Mouse (Mus musculus): ENCODE data around the gene Zp1.

Zp1 gene

DNA sequence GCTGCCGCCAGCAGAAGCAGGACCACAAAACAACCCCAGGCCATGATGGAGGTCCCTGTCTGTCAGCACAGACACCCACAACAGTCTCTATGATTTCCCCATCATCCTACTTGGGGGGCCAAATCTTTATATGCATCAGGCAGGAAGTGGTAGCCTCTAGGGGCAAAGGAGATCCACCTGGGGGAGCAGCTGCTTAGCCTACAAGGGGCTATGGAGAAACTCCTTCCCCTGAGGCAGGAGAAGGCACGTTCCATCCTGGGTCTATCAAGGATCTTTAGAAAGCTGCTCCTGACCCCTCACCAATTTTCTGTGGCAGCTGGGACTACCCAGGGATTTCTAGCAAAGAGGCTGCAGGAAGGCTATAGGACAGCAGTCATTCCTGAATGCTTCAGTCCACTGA, at the start of gene Zp1:
Zp1 (minus strand) TSS at position 101 of the 400 bp plus-strand sequence.
- DNase-seq (ENCODE audit: low spot score) = no peak

DNA sequence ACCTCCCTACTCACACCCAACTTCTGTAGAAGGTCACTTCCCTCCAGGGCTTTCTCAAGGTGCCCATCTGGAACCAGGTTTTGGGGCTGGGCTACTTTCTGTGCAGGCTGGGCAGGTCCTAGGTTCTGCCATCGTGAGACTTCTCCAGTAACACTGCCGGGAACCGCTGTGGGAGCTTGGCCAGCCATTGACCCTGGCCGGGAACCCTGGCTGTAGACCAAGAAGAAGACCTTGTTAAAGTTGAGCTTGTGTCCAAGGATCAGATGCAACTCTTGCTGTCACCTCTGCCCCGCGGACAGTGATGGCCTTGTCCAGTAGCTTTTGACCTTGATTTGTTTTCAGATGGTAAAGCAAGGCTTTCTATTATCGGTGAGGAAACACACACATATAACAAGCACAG, 48.1 kb upstream of the Zp1 start:
- DNase-seq (ENCODE audit: low spot score) = peak; percentile 53

DNA sequence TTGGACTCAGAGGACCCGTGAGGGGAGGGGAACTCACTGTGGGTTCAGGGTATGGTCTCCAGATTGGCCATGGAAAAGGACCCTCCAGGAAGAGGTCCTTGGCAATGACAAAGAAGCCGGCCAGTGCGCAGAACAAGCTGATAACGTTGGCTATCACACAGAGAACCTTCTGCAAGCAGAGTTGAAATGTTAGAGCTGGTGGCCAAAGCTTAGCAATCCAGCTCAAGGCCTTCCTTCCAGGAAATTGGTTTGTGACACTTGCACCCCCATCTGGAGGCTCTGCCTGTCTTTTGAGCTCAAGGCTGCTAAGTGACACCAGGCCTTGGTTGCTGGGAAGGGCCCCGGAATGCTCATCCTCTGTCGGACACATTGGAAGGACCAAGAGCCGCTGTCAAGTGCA, 45.3 kb upstream of the Zp1 start:
- peak; percentile 66 for DNase-seq (ENCODE audit: low spot score)

DNA sequence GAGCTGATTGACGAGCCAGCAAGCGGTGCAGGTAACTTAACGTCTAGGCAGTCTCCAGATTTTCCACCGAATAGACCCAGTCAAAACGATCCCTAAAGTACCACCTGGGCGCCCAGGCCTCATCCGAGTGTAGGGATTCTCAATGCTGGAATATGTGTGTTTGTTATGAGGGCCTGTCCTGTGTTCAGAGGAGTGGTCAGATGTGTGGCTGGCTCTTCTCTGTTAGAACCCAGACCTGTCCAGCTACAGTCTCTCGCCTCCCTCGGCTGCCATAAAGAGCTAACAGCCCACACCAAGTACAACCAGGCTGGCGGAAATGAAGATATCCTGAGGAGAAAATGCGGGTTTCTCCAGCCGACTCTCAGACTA, 39.5 kb upstream of the Zp1 start:
- DNase-seq (ENCODE audit: low spot score) = no peak

DNA sequence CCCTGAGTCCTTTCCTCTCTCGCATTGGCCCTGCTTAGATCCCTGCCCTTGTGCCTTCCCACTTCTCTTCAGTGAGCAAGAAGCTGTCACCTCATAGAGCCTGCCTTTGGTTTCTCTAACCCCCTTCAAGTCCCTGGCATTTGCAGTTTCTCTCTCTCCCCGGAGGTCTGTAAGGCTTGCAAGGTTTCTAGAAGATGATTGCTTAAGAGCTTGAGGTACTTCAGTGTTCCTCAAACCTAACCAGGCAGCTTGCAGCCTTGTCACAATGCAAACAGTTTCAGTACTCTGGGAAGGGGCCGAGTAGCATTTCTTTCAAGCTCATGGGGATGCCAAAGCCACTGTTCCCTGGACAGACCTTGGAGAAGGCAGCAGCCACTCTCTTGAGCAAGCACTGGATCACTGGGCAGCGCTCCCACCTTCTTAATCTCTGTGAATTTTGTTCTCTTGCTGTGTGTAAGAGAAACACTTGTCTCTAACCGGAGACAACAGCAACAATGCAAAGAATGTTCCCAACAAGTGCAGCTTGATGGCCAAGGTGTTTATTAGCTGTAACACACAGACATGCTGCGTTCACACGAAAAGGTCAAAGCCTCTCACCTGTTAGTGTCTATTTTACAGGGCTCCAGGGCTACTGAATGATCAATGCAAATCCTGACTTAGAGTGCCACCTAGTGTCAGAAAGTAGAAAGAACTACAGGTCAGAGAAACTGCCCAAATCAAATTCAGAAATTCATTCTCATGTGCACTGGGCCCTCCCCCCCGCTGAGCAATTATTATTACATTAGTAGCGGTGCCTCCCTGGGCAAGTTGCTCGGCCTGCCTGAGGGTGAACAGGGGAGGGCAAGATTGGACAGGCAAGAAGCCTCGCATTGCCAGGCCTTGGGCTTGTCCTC, 38.9 kb upstream of the Zp1 start:
- DNase-seq (ENCODE audit: low spot score) = no peak

DNA sequence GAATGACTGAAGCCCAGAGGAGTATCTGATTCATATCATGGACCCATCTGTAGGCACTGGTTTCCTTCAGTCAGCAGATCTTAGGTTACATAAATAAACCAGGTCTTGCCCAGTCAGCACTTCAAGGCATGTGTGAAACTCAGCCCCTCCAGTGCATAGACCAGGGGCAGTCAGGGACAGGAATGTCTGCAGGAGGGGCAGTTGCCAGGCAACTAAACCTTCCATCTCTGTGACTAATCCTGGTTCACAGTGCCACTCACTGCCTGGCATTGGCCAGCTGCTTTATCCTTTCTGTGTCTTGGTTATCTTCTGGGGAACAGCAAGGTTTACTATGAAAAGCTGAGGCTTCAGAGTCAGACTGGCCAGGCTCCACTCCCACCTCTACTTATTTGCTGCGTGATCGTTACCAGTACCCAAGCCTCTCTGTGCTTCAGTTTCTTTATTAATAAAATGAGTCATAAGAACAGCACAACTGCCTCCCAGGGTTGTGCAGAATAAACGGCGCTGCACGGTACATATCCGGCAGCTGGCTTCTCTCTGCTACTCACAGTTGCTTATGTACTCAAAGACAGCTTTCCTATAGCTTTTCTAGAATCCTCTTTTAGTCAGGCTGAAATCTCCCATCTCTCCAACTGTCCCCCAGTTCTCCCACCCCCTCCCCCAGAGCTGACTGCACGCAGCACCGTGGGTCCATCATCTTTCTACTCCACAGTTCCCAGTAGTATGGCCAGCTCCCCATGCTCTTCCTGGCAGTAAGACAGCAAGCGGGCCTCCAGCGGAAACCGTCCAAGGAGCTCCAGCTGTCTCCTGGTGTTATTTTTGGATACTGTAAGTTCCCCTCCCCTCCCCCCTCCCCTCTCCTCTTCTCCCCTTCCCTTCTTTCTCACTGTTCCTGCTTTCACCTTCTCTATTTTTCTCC, 31.8 kb upstream of the Zp1 start:
- no peak for DNase-seq (ENCODE audit: low spot score)

DNA sequence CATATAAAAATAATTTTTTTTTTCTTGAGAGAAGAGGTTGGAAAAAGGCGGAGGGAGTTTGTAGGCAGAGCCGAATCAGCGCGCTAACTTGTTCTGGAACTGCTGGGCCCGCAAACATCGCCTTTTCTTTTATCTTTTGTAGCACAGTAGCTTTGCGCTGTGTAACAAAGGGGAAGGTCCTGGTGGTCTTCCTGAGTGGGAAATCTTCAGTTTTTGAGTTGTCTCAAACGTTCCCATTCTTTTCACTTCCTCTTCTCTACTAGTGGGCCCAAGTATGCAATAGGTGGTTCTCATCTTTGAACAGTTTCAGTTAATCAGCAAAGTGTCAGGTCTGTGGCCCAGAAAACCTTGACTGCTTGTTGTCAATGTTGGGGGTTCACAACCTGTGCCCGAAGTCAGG, 29.1 kb upstream of the Zp1 start:
- no peak for DNase-seq (ENCODE audit: low spot score)

DNA sequence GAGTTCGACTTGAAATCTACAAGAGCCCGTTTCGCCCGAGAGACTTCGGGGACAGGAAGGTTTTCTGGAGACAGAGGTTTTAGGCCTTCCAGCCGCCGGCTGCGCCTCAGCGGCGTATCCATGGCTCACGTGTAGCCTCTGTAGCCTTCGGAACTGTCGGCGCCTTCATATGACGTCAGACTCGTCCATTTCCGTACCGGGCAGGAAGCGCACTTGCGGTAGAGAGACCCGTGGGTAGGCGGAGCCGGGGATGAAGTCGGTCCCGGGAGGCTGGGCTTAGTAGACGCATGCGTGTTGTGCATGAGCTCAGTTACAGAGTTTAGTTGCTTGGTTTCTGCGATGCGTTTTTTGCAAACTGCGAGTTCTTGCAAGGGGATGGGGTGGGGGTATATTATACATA, 28.7 kb upstream of the Zp1 start, which contains the start of gene Ccdc86:
Ccdc86 (minus strand) TSS at position 155 of the 400 bp plus-strand sequence.
- DNase-seq (ENCODE audit: low spot score) = peak; percentile 96

DNA sequence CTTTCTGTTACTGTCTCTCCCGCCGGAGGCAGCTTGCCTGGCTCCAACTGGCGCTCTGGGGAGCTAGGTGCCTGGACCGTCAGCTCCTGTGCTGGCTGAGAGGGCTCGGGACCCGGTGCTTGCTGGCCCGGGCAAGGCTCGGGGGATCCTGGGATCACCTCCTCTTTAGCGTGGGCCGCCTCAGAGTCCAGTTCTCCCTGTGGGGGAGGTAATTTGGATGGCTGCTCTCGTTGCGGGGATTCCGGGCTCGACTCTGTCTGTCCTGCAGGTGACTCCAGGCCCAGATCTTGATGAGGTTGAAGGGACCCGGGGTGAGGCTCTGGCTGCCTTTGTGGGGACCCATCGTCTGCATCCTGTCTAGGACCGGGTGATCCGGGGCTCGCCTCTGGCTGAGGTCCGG, 28.0 kb upstream of the Zp1 start:
- DNase-seq (ENCODE audit: low spot score) = no peak

DNA sequence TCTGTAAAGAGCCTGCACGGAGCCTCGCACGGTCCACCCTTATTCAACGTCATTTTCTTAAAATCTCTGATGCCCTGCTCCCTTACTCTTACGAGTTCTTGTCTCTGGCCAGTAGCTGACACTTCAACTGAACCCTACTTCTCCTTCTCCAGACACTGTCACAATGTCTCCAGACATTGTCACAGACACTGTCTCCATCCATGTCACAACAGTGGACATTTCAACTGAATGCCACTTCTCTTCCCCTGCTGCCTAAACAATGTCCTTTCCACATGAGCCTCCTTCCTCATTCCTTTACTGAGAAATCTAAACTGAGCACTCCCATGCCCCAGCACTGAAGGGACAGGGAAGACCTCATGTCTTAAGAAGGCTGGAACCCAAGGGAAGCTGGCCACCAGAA, 26.8 kb upstream of the Zp1 start:
- no peak for DNase-seq (ENCODE audit: low spot score)

DNA sequence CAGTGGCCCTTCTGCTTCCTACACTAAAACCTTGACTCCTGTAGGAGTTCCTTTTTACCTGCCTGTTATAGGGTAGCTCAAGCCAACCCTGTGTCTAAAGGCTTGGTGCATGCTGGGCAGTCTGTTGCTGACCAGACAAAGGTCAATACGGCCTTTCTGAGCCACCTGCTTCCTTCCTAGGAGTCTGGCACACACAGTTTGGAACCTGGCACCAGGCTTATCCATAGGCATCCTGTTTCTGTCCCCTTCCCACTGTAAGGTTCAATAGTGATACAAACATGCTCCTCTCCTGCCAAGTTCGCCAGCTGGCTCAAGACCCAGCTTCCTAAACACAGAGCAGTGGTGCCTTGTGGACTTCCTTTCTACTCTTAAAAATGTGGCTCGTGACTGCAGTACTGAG, 26.1 kb upstream of the Zp1 start:
- DNase-seq (ENCODE audit: low spot score) = no peak

DNA sequence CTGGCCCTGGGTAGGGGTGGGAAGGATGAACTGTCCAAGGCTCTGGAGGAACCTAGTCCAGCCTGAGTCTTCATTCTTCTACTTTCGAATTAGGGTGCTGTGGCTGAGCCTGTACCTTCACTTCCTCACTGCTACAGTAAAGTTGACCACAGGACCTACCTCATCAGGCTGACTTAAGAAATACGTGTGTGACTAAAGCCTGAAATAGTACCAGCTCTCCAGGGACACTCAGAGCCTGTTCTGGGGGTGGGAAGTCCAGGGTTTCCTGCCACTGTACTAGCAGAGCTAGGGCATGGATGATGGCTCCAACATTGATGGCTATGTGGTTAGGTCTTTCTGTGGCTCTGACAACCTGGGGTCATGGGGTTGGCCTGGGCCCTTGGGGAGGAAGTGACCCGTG, 23.5 kb upstream of the Zp1 start:
- DNase-seq (ENCODE audit: low spot score) = no peak

DNA sequence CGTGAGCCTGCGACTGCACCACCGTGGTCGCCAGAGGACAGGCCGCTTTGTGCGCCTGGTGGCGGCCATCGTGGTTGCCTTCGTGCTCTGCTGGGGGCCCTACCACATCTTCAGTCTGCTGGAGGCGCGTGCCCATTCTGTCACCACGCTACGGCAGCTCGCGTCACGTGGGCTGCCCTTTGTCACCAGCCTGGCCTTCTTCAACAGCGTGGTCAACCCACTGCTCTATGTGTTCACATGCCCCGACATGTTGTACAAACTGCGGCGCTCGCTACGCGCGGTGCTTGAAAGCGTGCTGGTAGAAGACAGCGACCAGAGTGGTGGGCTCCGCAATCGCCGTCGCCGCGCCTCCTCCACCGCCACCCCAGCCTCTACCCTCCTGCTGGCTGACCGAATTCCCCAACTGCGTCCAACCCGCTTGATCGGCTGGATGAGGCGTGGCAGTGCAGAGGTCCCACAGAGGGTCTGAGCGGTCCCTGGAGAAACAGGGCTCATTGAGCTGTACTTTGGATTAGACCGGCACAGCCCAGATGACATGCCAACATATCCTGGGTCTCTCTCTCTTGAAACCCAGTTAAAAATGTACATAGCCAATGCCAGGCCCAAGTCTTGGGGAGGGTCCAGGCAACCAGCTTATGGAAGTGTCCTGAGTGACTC, 20.5 kb upstream of the Zp1 start:
- DNase-seq (ENCODE audit: low spot score) = no peak

DNA sequence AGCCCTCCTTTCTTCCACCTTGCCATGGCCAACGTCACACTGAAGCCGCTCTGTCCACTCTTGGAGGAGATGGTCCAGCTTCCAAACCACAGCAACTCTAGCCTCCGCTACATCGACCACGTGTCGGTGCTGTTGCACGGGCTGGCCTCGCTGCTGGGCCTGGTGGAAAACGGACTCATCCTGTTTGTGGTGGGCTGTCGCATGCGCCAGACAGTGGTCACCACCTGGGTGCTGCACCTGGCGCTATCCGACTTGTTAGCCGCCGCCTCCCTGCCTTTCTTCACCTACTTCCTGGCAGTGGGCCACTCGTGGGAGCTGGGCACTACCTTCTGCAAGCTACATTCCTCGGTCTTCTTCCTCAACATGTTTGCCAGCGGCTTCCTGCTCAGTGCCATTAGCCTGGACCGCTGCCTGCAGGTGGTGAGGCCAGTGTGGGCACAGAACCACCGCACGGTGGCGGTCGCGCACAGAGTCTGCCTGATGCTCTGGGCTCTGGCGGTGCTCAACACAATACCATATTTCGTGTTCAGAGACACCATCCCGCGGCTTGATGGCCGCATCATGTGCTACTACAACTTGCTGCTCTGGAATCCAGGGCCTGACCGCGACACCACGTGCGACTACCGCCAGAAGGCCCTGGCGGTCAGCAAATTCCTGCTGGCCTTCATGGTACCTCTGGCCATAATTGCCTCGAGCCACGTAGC, 19.8 kb upstream of the Zp1 start:
- DNase-seq (ENCODE audit: low spot score) = peak; percentile 71

DNA sequence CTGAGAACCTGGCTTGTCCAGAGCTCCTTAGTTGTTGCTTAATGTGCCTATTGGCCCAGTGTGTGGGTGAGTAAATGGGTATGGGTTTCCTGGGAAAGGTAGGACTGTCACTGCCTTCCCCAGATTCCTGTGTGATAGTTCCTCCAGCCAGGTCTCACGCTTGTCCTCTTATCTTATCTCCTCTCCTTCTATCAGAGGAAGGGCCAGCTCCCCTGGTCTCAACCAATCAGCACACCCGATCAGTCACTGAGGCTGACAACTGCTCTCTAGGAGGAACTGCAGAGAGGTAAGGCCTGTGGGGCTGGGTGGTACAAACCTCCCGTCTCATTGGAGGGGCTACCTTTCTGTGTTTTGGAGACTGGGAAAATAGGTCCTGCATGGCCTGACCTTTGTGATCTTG, 18.3 kb upstream of the Zp1 start:
- no peak for DNase-seq (ENCODE audit: low spot score)

DNA sequence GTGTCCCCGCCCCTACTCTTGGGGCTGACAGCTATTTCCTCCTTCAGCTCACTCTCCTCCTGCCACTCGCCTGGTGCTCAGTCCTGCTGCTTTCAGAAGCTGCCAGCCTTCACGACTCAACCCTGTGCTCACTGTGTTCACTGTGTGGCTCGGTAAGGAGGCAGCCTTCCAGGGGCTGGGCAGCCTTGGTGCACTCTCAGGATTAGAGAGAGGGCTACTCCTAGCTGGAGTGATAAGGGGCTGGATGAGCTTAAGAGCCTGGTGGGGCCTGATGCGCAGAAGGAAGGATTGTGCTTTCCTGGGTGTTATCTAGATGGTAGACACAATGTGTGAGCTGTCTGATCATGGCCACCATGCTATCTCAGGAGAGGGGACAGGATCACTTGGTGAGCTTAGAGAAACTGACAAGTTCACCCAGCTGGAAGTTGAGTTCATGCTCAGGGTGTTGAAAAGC, 16.7 kb upstream of the Zp1 start, which contains the start of gene Ptgdr2:
Ptgdr2 (plus strand) TSS at position 51 of the 454 bp plus-strand sequence.
- DNase-seq (ENCODE audit: low spot score) = no peak

DNA sequence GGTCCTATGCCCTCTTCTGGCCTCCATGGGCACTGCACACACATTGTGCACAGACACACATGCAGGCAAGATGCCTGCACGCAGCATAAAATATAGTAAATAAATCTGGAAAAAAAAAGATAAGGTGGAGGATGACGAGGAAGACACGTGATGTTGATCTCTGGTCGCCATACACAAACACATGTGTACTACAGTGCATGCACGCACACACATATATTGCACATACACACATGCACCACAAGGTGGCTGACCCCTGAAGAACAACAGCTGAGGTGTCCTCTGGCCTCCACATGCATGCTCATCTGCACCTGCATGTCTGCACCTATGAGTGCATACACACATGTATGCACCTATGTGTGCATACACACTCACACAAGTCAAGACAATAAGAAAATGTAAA, 15.6 kb upstream of the Zp1 start:
- no peak for DNase-seq (ENCODE audit: low spot score)

DNA sequence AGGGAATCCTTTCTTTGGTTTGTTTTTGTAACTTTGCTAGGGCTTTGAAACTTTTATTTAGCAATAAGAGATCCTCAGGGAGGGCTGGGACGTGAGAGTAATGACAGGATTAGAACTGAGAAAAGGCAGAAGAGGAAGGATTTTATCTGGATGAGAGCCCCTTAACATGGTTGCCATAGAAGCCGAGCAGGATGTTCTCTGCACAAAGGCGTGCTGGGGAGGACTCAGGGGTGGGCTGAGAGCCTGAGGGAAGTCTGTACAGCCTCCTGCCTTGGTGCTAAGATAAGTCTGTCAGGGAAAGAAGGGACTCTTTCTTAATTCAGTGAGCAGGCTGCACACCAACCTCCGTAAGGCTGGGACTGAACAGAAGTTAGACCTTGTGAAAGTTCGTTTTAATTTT, 14.6 kb upstream of the Zp1 start:
- no peak for DNase-seq (ENCODE audit: low spot score)

DNA sequence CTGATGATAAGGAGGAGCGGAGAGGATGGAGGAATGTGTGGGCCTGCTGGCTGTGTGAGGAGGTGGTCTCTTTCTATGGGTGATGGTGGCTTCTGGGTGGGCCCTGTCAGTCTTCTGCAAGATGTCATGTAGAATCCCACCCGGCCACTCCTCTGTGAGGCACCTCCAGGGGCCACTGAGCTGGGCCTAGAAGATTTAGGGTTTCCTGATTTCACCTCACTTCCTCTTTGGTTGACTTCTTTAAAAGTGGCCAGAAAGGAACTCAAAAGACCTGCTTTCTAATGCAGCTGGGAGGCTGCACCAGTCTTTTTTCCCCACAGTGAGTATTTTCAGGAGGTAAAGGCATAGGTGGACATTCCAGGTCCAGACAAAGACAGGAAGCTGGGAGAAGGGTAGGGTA, 10.2 kb upstream of the Zp1 start:
- DNase-seq (ENCODE audit: low spot score) = no peak

DNA sequence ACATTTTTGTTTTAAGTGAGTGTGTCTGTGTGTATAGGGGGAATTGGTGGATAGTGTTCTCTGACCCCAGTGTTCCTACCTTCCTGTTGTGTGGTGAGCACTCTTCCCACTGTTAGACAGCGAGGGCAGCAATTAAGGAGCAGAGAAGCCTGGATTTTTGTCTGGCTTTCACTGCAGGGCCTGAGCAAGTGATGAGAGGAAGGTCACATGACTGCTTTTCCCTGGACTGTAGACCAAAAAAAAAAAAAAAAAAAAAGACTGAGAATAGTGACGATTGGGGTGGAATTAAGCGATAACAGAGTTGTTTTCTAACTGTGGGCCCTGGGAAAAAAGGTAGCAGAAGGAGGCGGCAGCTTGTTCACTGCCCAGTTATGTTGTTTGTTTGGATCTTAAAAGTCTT, 6.2 kb upstream of the Zp1 start:
- no peak for DNase-seq (ENCODE audit: low spot score)

DNA sequence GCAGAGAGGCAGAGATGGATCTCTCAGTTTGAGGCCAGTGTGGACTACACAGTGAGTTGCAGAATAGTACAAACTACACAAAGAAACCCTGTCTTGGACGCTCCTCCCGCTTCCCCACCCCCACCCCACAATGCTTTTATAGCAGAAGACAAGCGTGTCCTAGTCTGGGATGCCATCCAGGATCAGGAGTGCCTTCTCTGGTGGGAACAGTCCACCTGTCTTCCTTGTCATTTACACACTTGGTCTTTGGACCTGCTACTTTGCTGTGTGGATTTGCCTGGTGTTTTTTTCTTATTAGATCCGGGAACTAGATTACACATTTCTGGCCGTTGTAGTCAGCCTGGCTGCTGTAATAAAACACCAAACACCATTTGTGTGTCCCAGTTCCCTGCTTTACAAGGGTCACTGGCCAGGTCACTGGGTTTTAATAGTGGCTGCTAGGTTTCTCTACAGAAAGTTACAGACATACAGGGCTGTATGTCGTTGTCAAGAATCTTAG, 5.7 kb upstream of the Zp1 start:
- no peak for DNase-seq (ENCODE audit: low spot score)

DNA sequence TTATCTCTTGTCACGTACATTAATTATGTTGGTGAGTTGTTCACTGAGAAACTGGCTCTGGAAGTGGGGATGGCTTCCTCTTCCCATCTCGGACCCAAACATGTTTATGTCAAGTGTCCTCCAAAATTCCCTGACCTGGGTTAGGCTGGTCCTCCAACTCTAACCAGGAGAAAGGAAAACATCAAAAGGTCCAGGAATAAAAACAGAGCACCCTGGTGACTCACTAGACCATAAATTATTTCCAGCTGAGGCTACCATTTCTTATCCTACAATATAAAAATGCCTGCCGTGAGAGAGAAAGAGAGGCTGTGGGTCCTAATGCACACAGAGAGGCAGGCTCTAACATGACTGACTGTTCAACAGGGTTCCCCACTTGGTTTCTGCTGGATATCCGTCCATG, 3.8 kb upstream of the Zp1 start:
- no peak for DNase-seq (ENCODE audit: low spot score)
